Mouse (Mus musculus) forebrain, embryonic 13.5 days (tissue): ENCODE results near the gene Tmpo. TPM values are rescaled to one million over a fixed set of nuclear protein-coding genes. Genes with fewer than 3 reads are reported as not detected.

Experiments
- ATAC-seq: fragments of 200-750 bp; cut with Nextera tagmentation; 2 replicates; pipeline ENCODE4 v1.8.0; 2017
- H3K27ac ChIP-seq: fragments of 300-500 bp; sonication (generic); 2 replicates; pipeline ENCODE4 v1.5.1; 2015; ENCODE audit warnings: inconsistent platforms, mild to moderate bottlenecking, moderate library complexity
- H3K27me3 ChIP-seq: fragments of 300-500 bp; sonication (generic); 2 replicates; pipeline ENCODE4 v1.6.1; 2015; ENCODE audit warnings: mild to moderate bottlenecking, inconsistent platforms
- H3K36me3 ChIP-seq: fragments of 300-500 bp; sonication (generic); 2 replicates; pipeline ENCODE4 v1.6.1; 2015; ENCODE audit warnings: mild to moderate bottlenecking, inconsistent platforms; ENCODE audit not compliant: poor library complexity, severe bottlenecking
- H3K4me1 ChIP-seq: fragments of 300-500 bp; sonication (generic); 2 replicates; pipeline ENCODE4 v1.6.1; 2015; ENCODE audit warnings: inconsistent platforms
- H3K4me2 ChIP-seq: fragments of 300-500 bp; sonication (generic); 2 replicates; pipeline ENCODE4 v1.6.1; 2015; ENCODE audit warnings: inconsistent platforms, mild to moderate bottlenecking, moderate library complexity
- H3K4me3 ChIP-seq: fragments of 300-500 bp; sonication (generic); 2 replicates; pipeline ENCODE4 v1.5.1; 2015; ENCODE audit warnings: mild to moderate bottlenecking, inconsistent platforms
- H3K9ac ChIP-seq: fragments of 300-500 bp; sonication (generic); 2 replicates; pipeline ENCODE4 v1.6.1; 2015; ENCODE audit warnings: mild to moderate bottlenecking, inconsistent platforms
- H3K9me3 ChIP-seq: fragments of 300-500 bp; sonication (generic); replicated peaks from 2 replicates; pipeline ENCODE4 v1.6.1; 2016; ENCODE audit warnings: inconsistent platforms
- WGBS: fragments of 180-500 bp; shearing (Covaris S2); methylation state at CpG from one replicate; pipeline ENCODE4 v1.1.7; 2015; 5-methylcytosine and 5-hydroxymethylcytosine counted together
- polyA plus RNA-seq: library from polyadenylated mRNA; unstranded; fragments of >200 nt; fragmentation: Nextera tagmentation; extraction: Ambion mirVana; gene quantifications from 2 replicates; pipeline ENCODE4 v1.2.1, GENCODE M21; 2015

The Tmpo gene
- polyA plus RNA-seq, result 250 and 265 TPM in 2 replicates

- peak; percentile 11 for ATAC-seq
Observed at GRCm38 (mm10) chr10:91180761-91181460, at the start of gene Tmpo. Tmpo (minus strand) TSS chr10:91181315.

GRCm38 (mm10) chr10:91230400-91230799 lies 49.3 kb upstream of the Tmpo start:
- no peaks in the 10 kb centered on the region for H3K36me3 ChIP-seq
- ATAC-seq, result no peak
- H3K4me2 ChIP-seq, result no peak overlapping the region
- H3K4me3 ChIP-seq, result no peak overlapping the region
- no peak overlapping the region for H3K27ac ChIP-seq
- H3K4me1 ChIP-seq, result peaks cover 20% of the 10 kb centered on the region
- H3K27me3 ChIP-seq, result no peaks in the 10 kb centered on the region
- 67% methylated on average over 4 of the region's 4 CpGs for WGBS
- no peak overlapping the region for H3K9ac ChIP-seq
- H3K9me3 ChIP-seq, result no peaks in the 10 kb centered on the region

More at GRCm38 (mm10) chr10:91180761-91181460, at the start of gene Tmpo:
- WGBS, result 10% methylated on average over 18 of the region's 18 CpGs
- Histone ChIP-seq H3K4me3 (peak within 1 kb of the TSS; percentile 52), H3K27me3 (no peaks in the 10 kb centered on the region), H3K9me3 (no peaks in the 10 kb centered on the region), H3K36me3 (no peaks in the 10 kb centered on the region), H3K27ac (peak within 1 kb of the TSS; percentile 99), H3K4me2 (peak within 1 kb of the TSS; percentile 60), H3K9ac (peak within 1 kb of the TSS; percentile 73), H3K4me1 (peaks cover 21% of the 10 kb centered on the region)

DNA sequence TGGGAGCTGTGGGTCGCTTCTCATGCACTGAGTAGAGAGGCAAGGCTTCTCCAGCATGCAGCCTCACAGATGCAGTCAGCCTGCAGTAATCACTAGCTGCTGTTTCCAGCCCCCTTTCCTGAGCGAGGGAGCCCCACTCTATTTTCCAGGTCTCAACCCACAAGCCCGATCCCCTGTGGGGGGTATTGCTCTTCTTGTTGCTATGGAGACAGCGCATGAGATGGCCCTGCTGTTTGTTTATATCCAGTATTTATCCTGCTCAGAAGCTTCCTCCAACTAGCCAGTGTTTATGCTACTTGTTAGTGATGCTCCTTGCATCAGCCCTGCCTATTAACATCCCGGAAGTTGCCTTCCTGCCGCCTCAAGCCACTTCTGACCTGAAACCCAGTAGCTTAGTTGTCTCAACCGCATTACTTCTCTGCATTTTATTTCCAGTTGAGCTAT lies 48.4 kb upstream of the Tmpo start:
- Histone ChIP-seq H3K27me3 (no peaks in the 10 kb centered on the region), H3K36me3 (no peaks in the 10 kb centered on the region), H3K9ac (0 out of 2 replicates have a peak overlapping the region, but pooled peaks have one; percentile 22), H3K4me2 (peak overlapping the region; percentile 47), H3K27ac (peak overlapping the region; percentile 67), H3K4me3 (peak overlapping the region; percentile 19), H3K9me3 (no peaks in the 10 kb centered on the region), H3K4me1 (peaks cover 20% of the 10 kb centered on the region)
- WGBS, result 7% methylated on average over 7 of the region's 7 CpGs
- ATAC-seq, result peak; percentile 83

GRCm38 (mm10) chr10:91228924-91229517 lies 47.9 kb upstream of the Tmpo start:
- Histone ChIP-seq H3K27ac (peak overlapping the region; percentile 67), H3K36me3 (no peaks in the 10 kb centered on the region), H3K4me3 (peak overlapping the region; percentile 19; the same call in 1 of the 2 replicates)

GRCm38 (mm10) chr10:91227034-91227433 lies 45.9 kb upstream of the Tmpo start:
- 76% methylated on average over 4 of the region's 4 CpGs for WGBS
- Histone ChIP-seq H3K27ac (no peak overlapping the region), H3K4me1 (peaks cover 20% of the 10 kb centered on the region), H3K9ac (no peak overlapping the region), H3K4me2 (no peak overlapping the region), H3K27me3 (no peaks in the 10 kb centered on the region), H3K9me3 (no peaks in the 10 kb centered on the region), H3K36me3 (no peaks in the 10 kb centered on the region), H3K4me3 (no peak overlapping the region)
- no peak for ATAC-seq

More at GRCm38 (mm10) chr10:91228924-91229517, 47.9 kb upstream of the Tmpo start:
- H3K9ac ChIP-seq, result 0 out of 2 replicates have a peak overlapping the region, but pooled peaks have one; percentile 22
- H3K4me1 ChIP-seq, result peaks cover 20% of the 10 kb centered on the region
- H3K4me2 ChIP-seq, result peak overlapping the region; percentile 47
- WGBS, result 49% methylated on average over 6 of the region's 6 CpGs
- ATAC-seq, result no peak
- no peaks in the 10 kb centered on the region for H3K27me3 ChIP-seq
- H3K9me3 ChIP-seq, result no peaks in the 10 kb centered on the region

GRCm38 (mm10) chr10:91222398-91223236 lies 41.5 kb upstream of the Tmpo start:
- WGBS, result 81% methylated on average over 9 of the region's 9 CpGs
- ATAC-seq, result no peak

DNA sequence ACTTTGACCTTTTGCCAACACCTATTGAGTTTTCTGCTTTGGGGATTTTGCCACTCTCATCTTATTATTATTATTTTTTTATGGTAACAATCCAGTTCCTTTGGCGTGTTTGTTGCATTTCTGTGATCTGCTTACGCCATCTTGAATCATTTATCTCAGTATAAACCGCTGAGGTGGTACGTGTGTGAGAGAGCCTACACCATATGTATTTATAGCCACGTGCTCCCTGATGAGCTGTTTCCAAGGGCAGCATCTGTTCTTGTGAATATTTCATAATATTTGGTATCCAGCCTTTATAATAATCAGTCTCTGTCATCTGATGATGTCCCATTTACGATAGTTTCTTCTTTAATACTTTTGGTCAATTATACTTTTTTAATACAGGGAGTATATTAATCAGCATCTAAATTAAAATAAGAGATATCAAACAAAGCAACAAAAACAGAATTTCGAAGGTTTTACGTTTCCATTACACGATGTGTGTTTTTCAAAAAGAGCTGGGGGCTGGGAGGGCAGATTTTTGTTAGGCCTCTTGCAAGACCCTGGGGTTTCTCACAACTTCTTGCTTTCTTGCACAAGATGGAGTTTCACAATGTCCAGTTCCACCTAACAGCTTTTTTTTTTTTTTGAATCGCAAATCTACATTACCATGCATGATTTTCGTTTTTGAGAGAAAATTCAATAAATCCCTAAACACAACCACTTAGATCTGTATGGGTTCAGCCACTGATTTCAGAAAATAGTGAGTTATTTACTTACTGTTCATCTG lies 28.0 kb upstream of the Tmpo start:
- no peak overlapping the region for H3K4me2 ChIP-seq
- WGBS, result 86% methylated on average over 11 of the region's 11 CpGs
- no peaks in the 10 kb centered on the region for H3K9me3 ChIP-seq
- H3K4me1 ChIP-seq, result no peaks in the 10 kb centered on the region
- H3K27ac ChIP-seq, result no peak overlapping the region
- no peaks in the 10 kb centered on the region for H3K36me3 ChIP-seq
- ATAC-seq, result no peak
- no peak overlapping the region for H3K9ac ChIP-seq
- no peaks in the 10 kb centered on the region for H3K27me3 ChIP-seq
- no peak overlapping the region for H3K4me3 ChIP-seq

More at GRCm38 (mm10) chr10:91222398-91223236, 41.5 kb upstream of the Tmpo start:
- no peak overlapping the region for H3K27ac ChIP-seq
- H3K9ac ChIP-seq, result no peak overlapping the region
- H3K9me3 ChIP-seq, result no peaks in the 10 kb centered on the region
- no peak overlapping the region for H3K4me2 ChIP-seq
- no peaks in the 10 kb centered on the region for H3K27me3 ChIP-seq
- no peaks in the 10 kb centered on the region for H3K36me3 ChIP-seq
- no peak overlapping the region for H3K4me3 ChIP-seq
- no peaks in the 10 kb centered on the region for H3K4me1 ChIP-seq

DNA sequence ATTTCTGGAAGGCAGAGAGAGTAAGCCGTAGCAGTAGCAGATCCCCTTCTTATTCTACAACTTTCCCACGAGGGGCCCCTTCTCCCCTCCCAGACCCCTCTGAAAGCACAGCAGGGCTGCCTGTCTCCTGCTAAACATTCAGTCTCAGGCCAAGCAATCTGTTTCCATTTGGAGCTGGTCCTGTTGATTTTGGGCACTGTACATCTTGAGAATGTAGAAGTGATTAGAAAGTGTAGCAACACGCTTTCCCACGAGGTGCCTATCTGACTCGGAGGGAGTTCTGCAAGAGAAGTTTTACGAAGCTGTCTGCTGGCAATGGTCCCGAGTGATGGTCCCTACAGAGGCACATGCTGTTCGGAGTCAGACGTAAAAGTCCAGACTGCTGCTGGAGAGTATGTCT lies 27.3 kb upstream of the Tmpo start:
- ATAC-seq, result no peak
- no peaks in the 10 kb centered on the region for H3K27me3 ChIP-seq
- H3K27ac ChIP-seq, result no peak overlapping the region
- H3K4me2 ChIP-seq, result no peak overlapping the region
- no peaks in the 10 kb centered on the region for H3K36me3 ChIP-seq
- 77% methylated on average over 9 of the region's 9 CpGs for WGBS
- no peak overlapping the region for H3K9ac ChIP-seq
- H3K4me1 ChIP-seq, result no peaks in the 10 kb centered on the region
- no peak overlapping the region for H3K4me3 ChIP-seq
- H3K9me3 ChIP-seq, result no peaks in the 10 kb centered on the region

DNA sequence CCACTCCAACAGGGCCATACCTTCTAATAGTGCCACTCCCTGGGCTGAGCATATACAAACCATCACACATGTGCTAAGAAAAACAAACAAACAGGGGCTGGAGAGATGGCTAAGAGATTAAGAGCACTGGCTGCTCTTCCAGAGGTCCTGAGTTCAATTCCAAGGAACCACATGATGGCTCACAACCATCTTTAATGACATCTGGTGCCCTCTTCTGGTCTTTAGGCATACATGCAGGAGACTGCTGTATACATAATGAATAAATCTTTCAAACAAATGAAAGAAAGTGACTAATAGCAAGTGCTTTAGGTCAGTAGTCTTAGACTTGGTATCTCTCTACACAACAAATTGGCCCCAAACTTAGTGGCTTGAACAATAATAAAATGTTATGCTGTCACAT lies 26.2 kb upstream of the Tmpo start:
- H3K27me3 ChIP-seq, result no peaks in the 10 kb centered on the region
- ATAC-seq, result no peak
- no peak overlapping the region for H3K4me2 ChIP-seq
- no peak overlapping the region for H3K9ac ChIP-seq
- H3K4me3 ChIP-seq, result no peak overlapping the region
- H3K4me1 ChIP-seq, result no peaks in the 10 kb centered on the region
- H3K27ac ChIP-seq, result no peak overlapping the region
- no peaks in the 10 kb centered on the region for H3K9me3 ChIP-seq
- H3K36me3 ChIP-seq, result no peaks in the 10 kb centered on the region

DNA sequence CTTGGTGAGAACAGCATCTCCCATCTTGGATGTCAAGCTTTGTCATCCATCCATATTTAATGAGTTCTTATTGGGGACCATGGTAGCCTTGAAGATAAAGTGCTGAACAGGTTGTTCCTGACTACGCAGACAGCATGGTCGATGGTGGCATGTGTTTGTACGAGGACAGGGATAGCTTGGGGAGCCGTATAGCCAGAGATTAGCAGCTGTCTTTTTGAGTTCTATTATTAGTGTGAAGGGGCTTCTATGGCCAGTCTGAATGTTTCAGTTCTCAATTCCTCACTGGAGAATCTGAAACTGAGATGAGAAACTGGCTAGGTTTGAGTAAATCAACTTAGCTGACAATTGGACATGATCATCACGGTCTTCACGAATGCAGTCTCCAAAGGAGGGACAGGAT lies 24.5 kb upstream of the Tmpo start:
- Histone ChIP-seq H3K9ac (no peak overlapping the region), H3K27me3 (no peaks in the 10 kb centered on the region), H3K4me3 (no peak overlapping the region), H3K4me2 (no peak overlapping the region), H3K9me3 (no peaks in the 10 kb centered on the region), H3K36me3 (no peaks in the 10 kb centered on the region), H3K27ac (no peak overlapping the region), H3K4me1 (no peaks in the 10 kb centered on the region)
- no peak for ATAC-seq
- WGBS, result 93% methylated on average over 6 of the region's 6 CpGs

GRCm38 (mm10) chr10:91200581-91200980 lies 19.5 kb upstream of the Tmpo start:
- Histone ChIP-seq H3K36me3 (no peaks in the 10 kb centered on the region), H3K4me2 (no peak overlapping the region), H3K4me1 (no peaks in the 10 kb centered on the region), H3K9me3 (no peaks in the 10 kb centered on the region), H3K27me3 (no peaks in the 10 kb centered on the region), H3K4me3 (no peak overlapping the region), H3K9ac (no peak overlapping the region), H3K27ac (no peak overlapping the region)
- ATAC-seq, result no peak
- 84% methylated on average over 3 of the region's 3 CpGs for WGBS
